Mouse (Mus musculus): ENCODE results near the gene Noxo1. TPM values are rescaled to one million over a fixed set of nuclear protein-coding genes. Genes with fewer than 3 reads are reported as not detected.
"Not testable (repeated sequence)": the region's sequence is repeated elsewhere in the genome, so short reads cannot be mapped to it uniquely, and the experiment has no call there.

Gene Noxo1
- polyA plus RNA-seq, 1 experiment from 2014 or later: 0.58 TPM

- H3K4me2 ChIP-seq: peak within 1 kb of the TSS; percentile 73
These were observed 11.2 kb downstream of the Noxo1 start, which contains the start of gene Tbl3 for GRCm38 (mm10) chr17:24706982-24707800. TSS of gene Tbl3 (minus strand) at chr17:24707660.

GRCm38 (mm10) chr17:24707801-24708425, 11.9 kb downstream of the Noxo1 start:
- WGBS: 4% methylated on average over 24 of the region's 24 CpGs
- DNase-seq (ENCODE audit: low spot score): peak; percentile 64
- Histone ChIP-seq H3K27ac (ENCODE audit: low read depth, low read length) (peak overlapping the region; percentile 40), H3K27me3 (replicated peaks; ENCODE audit: control insufficient read depth, insufficient read depth, low read length) (no peaks in the 10 kb centered on the region), H3K4me2 (peak overlapping the region; percentile 73), H3K4me3 (ENCODE audit: low read depth, low read length) (peak overlapping the region; percentile 55), H3K4me1 (replicated peaks; ENCODE audit: control insufficient read depth, insufficient read depth, low read length) (peaks cover 12% of the 10 kb centered on the region; the same call in 1 of the 2 replicates), H3K9ac (ENCODE audit: low read depth, low read length) (peak overlapping the region; percentile 60), H3K9me3 (ENCODE audit: control insufficient read depth, low read length) (no peaks in the 10 kb centered on the region), H3K36me3 (ENCODE audit: control insufficient read depth, insufficient read depth, low read length) (peaks cover 18% of the 10 kb centered on the region; the same call in 1 of the 2 replicates)
- peak; percentile 50 for ATAC-seq (replicated peaks; ENCODE audit: low FRiP score)

More at GRCm38 (mm10) chr17:24706982-24707800, 11.2 kb downstream of the Noxo1 start, which contains the start of gene Tbl3:
- ATAC-seq (replicated peaks; ENCODE audit: low FRiP score) (peak; percentile 84), DNase-seq (ENCODE audit: low spot score) (peak; percentile 94)
- WGBS: 3% methylated on average over 32 of the region's 32 CpGs
- peak within 1 kb of the TSS; percentile 40 for H3K27ac ChIP-seq (ENCODE audit: low read depth, low read length)
- no peaks in the 10 kb centered on the region for H3K9me3 ChIP-seq (ENCODE audit: control insufficient read depth, low read length)
- H3K9ac ChIP-seq (ENCODE audit: low read depth, low read length): peak within 1 kb of the TSS; percentile 60
- peaks cover 12% of the 10 kb centered on the region; the same call in 1 of the 2 replicates for H3K4me1 ChIP-seq (replicated peaks; ENCODE audit: control insufficient read depth, insufficient read depth, low read length)
- H3K36me3 ChIP-seq (ENCODE audit: control insufficient read depth, insufficient read depth, low read length): peaks cover 22% of the 10 kb centered on the region; the same call in 1 of the 2 replicates
- H3K27me3 ChIP-seq (replicated peaks; ENCODE audit: control insufficient read depth, insufficient read depth, low read length): no peaks in the 10 kb centered on the region
- peak within 1 kb of the TSS; percentile 55 for H3K4me3 ChIP-seq (ENCODE audit: low read depth, low read length)

- DNase-seq (ENCODE audit: low spot score) (no peak), ATAC-seq (replicated peaks; ENCODE audit: low FRiP score) (no peak)
- WGBS: 20% methylated on average over 2 of the region's 2 CpGs
- H3K4me3 ChIP-seq (ENCODE audit: low read depth, low read length): peak overlapping the region; percentile 55
- H3K9me3 ChIP-seq (ENCODE audit: control insufficient read depth, low read length): no peaks in the 10 kb centered on the region
- H3K27me3 ChIP-seq (replicated peaks; ENCODE audit: control insufficient read depth, insufficient read depth, low read length): no peaks in the 10 kb centered on the region
- H3K36me3 ChIP-seq (ENCODE audit: control insufficient read depth, insufficient read depth, low read length): peaks cover 16% of the 10 kb centered on the region; the same call in 1 of the 2 replicates
- H3K4me1 ChIP-seq (replicated peaks; ENCODE audit: control insufficient read depth, insufficient read depth, low read length): peaks cover 12% of the 10 kb centered on the region; the same call in 1 of the 2 replicates
- H3K27ac ChIP-seq (ENCODE audit: low read depth, low read length): no peak overlapping the region
- peak overlapping the region; percentile 73 for H3K4me2 ChIP-seq
- H3K9ac ChIP-seq (ENCODE audit: low read depth, low read length): no peak overlapping the region
These were observed 12.6 kb downstream of the Noxo1 start for GRCm38 (mm10) chr17:24708646-24709045.

- Histone ChIP-seq H3K27ac (ENCODE audit: low read depth, low read length) (no peak overlapping the region), H3K9me3 (ENCODE audit: control insufficient read depth, low read length) (no peaks in the 10 kb centered on the region), H3K9ac (ENCODE audit: low read depth, low read length) (no peak overlapping the region), H3K4me2 (no peak overlapping the region), H3K4me3 (ENCODE audit: low read depth, low read length) (no peak overlapping the region), H3K36me3 (ENCODE audit: control insufficient read depth, insufficient read depth, low read length) (peaks cover 6% of the 10 kb centered on the region), H3K27me3 (replicated peaks; ENCODE audit: control insufficient read depth, insufficient read depth, low read length) (no peaks in the 10 kb centered on the region), H3K4me1 (replicated peaks; ENCODE audit: control insufficient read depth, insufficient read depth, low read length) (peaks cover 8% of the 10 kb centered on the region)
- no peak for DNase-seq (ENCODE audit: low spot score)
- 84% methylated on average over 6 of the region's 6 CpGs for WGBS
- ATAC-seq (replicated peaks; ENCODE audit: low FRiP score): no peak
These were observed 19.5 kb downstream of the Noxo1 start for GRCm38 (mm10) chr17:24715556-24715955.

- DNase-seq (ENCODE audit: low spot score) (no peak), ATAC-seq (replicated peaks; ENCODE audit: low FRiP score) (no peak)
- Histone ChIP-seq H3K9ac (ENCODE audit: low read depth, low read length) (no peak overlapping the region), H3K27me3 (replicated peaks; ENCODE audit: control insufficient read depth, insufficient read depth, low read length) (no peaks in the 10 kb centered on the region), H3K4me1 (replicated peaks; ENCODE audit: control insufficient read depth, insufficient read depth, low read length) (peaks cover 8% of the 10 kb centered on the region), H3K27ac (ENCODE audit: low read depth, low read length) (no peak overlapping the region), H3K36me3 (ENCODE audit: control insufficient read depth, insufficient read depth, low read length) (peaks cover 8% of the 10 kb centered on the region), H3K4me3 (ENCODE audit: low read depth, low read length) (no peak overlapping the region), H3K4me2 (no peak overlapping the region), H3K9me3 (ENCODE audit: control insufficient read depth, low read length) (no peaks in the 10 kb centered on the region)
- WGBS: 94% methylated on average over 15 of the region's 15 CpGs
These were observed 20.2 kb downstream of the Noxo1 start for GRCm38 (mm10) chr17:24716166-24716682.

- ATAC-seq (replicated peaks; ENCODE audit: low FRiP score): no peak
- Histone ChIP-seq H3K4me3 (ENCODE audit: low read depth, low read length) (peak within 1 kb of the TSS; percentile 81), H3K9ac (ENCODE audit: low read depth, low read length) (peak within 1 kb of the TSS; percentile 96), H3K27me3 (replicated peaks; ENCODE audit: control insufficient read depth, insufficient read depth, low read length) (no peaks in the 10 kb centered on the region), H3K9me3 (ENCODE audit: control insufficient read depth, low read length) (no peaks in the 10 kb centered on the region), H3K27ac (ENCODE audit: low read depth, low read length) (peak within 1 kb of the TSS; percentile 38), H3K4me1 (replicated peaks; ENCODE audit: control insufficient read depth, insufficient read depth, low read length) (peaks cover 16% of the 10 kb centered on the region), H3K36me3 (ENCODE audit: control insufficient read depth, insufficient read depth, low read length) (peaks cover 17% of the 10 kb centered on the region), H3K4me2 (peak within 1 kb of the TSS; percentile 80)
- WGBS: 75% methylated on average over 4 of the region's 4 CpGs
- no peak for DNase-seq (ENCODE audit: low spot score)
These were observed 21.9 kb downstream of the Noxo1 start, which contains the start of the genes Rnf151 and Rps2 for GRCm38 (mm10) chr17:24717943-24718342. TSS of gene Rnf151 (minus strand) at chr17:24718063. TSS of gene Rps2 (plus strand) at chr17:24718116.

- peaks cover 18% of the 10 kb centered on the region for H3K4me1 ChIP-seq (replicated peaks; ENCODE audit: control insufficient read depth, insufficient read depth, low read length)
- not testable (repeated sequence) for DNase-seq (ENCODE audit: low spot score); H3K27me3 ChIP-seq (replicated peaks; ENCODE audit: control insufficient read depth, insufficient read depth, low read length); H3K9me3 ChIP-seq (ENCODE audit: control insufficient read depth, low read length); ATAC-seq (replicated peaks; ENCODE audit: low FRiP score)
- 40% methylated on average over 5 of the region's 5 CpGs for WGBS
- peak overlapping the region; percentile 81 for H3K4me3 ChIP-seq (ENCODE audit: low read depth, low read length)
- peak overlapping the region; percentile 96 for H3K9ac ChIP-seq (ENCODE audit: low read depth, low read length)
- H3K36me3 ChIP-seq (ENCODE audit: control insufficient read depth, insufficient read depth, low read length): peaks cover 17% of the 10 kb centered on the region
- peak overlapping the region; percentile 80 for H3K4me2 ChIP-seq
- peak overlapping the region; percentile 38; the same call in 1 of the 2 replicates for H3K27ac ChIP-seq (ENCODE audit: low read depth, low read length)
These were observed 22.9 kb downstream of the Noxo1 start for GRCm38 (mm10) chr17:24718938-24719337.

- under 1% methylated on average over 60 of the region's 61 CpGs for WGBS
- Histone ChIP-seq H3K27ac (ENCODE audit: low read depth, low read length) (peak overlapping the region; percentile 80), H3K4me2 (peak overlapping the region; percentile 80), H3K27me3 (replicated peaks; ENCODE audit: control insufficient read depth, insufficient read depth, low read length) (no peaks in the 10 kb centered on the region), H3K9ac (ENCODE audit: low read depth, low read length) (peak overlapping the region; percentile 96), H3K4me3 (ENCODE audit: low read depth, low read length) (peak overlapping the region; percentile 81), H3K4me1 (replicated peaks; ENCODE audit: control insufficient read depth, insufficient read depth, low read length) (peaks cover 18% of the 10 kb centered on the region), H3K9me3 (ENCODE audit: control insufficient read depth, low read length) (no peaks in the 10 kb centered on the region), H3K36me3 (ENCODE audit: control insufficient read depth, insufficient read depth, low read length) (peaks cover 17% of the 10 kb centered on the region)
- ATAC-seq (replicated peaks; ENCODE audit: low FRiP score) (peak; percentile 92), DNase-seq (ENCODE audit: low spot score) (peak; percentile 99)
These were observed 23.6 kb downstream of the Noxo1 start for GRCm38 (mm10) chr17:24719494-24720222.

All from liver, embryonic 11.5 days (tissue).